9 mouse cellular contexts compared by ENCODE assay signal in the genomic region with DNA sequence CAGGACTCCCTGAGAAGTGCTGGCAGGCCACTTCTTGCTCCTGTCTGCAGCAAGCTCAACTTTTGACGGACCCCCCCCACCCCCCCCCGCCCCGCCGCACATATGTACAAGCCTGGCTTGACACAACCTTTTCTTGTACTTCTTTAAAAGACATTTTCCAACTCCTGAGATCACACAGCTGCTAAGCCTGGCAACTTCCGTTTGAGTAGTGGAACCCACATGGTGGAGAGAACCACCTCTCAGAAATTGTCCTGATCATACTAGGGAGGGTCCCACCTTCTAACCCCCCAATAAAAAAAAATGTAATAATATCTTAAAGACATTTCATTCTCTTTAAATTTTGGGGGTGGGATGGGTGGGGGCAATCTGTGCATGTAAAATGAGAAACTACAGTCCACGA. TPM values are rescaled to one million over a fixed set of nuclear protein-coding genes. Genes with fewer than 3 reads are reported as not detected.
A peak's percentile ranks its signal among the peaks of the same experiment; 100 is the strongest.
DNase-seq lines count a peak whose midpoint lies in the region; ATAC-seq and TF ChIP-seq lines count a peak whose summit lies in the region.
"Had no signal": no experiment of that assay in that cellular context is flagged by ENCODE, and none has a peak within 500 bp of the region (broad histone marks: within the 10 kb centered on the region; RNA-seq: fewer than 3 reads in every experiment).

No protein-coding gene starts in this region.

- peak overlapping the region; percentile 68 for H3K4me2 ChIP-seq in CH12.LX (ENCODE audit: insufficient read depth, low read depth, poor library complexity, severe bottlenecking)
- peak overlapping the region; percentile 81 for H3K4me2 ChIP-seq in hindbrain, embryonic 12.5 days (replicated peaks)
- H3K4me2 ChIP-seq in midbrain, embryonic 11.5 days = peak overlapping the region; percentile 88

- H3K36me3 ChIP-seq in CH12.LX (replicated peaks in 1 of 2; ENCODE audit: control insufficient read depth in 1 of 2, insufficient read depth in 1 of 2, low read length in 1 of 2) = peaks cover 13 to 47% of the 10 kb centered on the region in 2 experiments
- H3K36me3 ChIP-seq in hindbrain, embryonic 12.5 days = peaks cover 27% of the 10 kb centered on the region
- H3K36me3 ChIP-seq in midbrain, embryonic 11.5 days (ENCODE audit: control insufficient read depth, insufficient read depth, low read length) = peaks cover 4% of the 10 kb centered on the region; the same call in 1 of the 2 replicates

- no peak for TF ChIP-seq POLR2A in cerebellum, adult 2 months (IDR thresholded peaks at IDR 0.05; ENCODE audit: borderline replicate concordance, insufficient read depth, low read length)
- no peak for TF ChIP-seq POLR2A in CH12.LX (IDR thresholded peaks at IDR 0.05; ENCODE audit: low read depth, low read length)

- WGBS in cerebellum, adult 2 months = 51% methylated on average over 6 of the region's 6 CpGs
- 59% methylated on average over 6 of the region's 6 CpGs for WGBS in hindbrain, embryonic 12.5 days
- WGBS in midbrain, embryonic 11.5 days = 74% methylated on average over 6 of the region's 6 CpGs

- TF ChIP-seq EP300 in CH12.LX (IDR thresholded peaks at IDR 0.05; ENCODE audit: low read length) = 0 out of 2 replicates have a peak, but pooled peaks have one; percentile 16

- no peak for TF ChIP-seq RAD21 in CH12.LX (IDR thresholded peaks at IDR 0.05; ENCODE audit: low read depth, low read length)

- H3K79me2 ChIP-seq in CH12.LX (replicated peaks; ENCODE audit: control insufficient read depth, extremely low read depth, insufficient read depth, poor library complexity, severe bottlenecking) = no peaks in the 10 kb centered on the region

- no peak overlapping the region for H3K27ac ChIP-seq in cerebellum, adult 2 months (ENCODE audit: insufficient read depth, low read length)
- H3K27ac ChIP-seq in CH12.LX (ENCODE audit: insufficient read depth, low read depth) = no peak overlapping the region; the same call in 1 of the 2 replicates
- 0 out of 2 replicates have a peak overlapping the region, but pooled peaks have one; percentile 94 for H3K27ac ChIP-seq in hindbrain, embryonic 12.5 days
- H3K27ac ChIP-seq in midbrain, embryonic 11.5 days (ENCODE audit: low read depth, low read length) = no peak overlapping the region

- no peaks in the 10 kb centered on the region for H3K27me3 ChIP-seq in cerebellum, adult 2 months (ENCODE audit: control insufficient read depth, insufficient read depth, low read length)
- H3K27me3 ChIP-seq in CH12.LX (replicated peaks) = no peaks in the 10 kb centered on the region
- H3K27me3 ChIP-seq in hindbrain, embryonic 12.5 days = no peaks in the 10 kb centered on the region
- H3K27me3 ChIP-seq in midbrain, embryonic 11.5 days (ENCODE audit: control insufficient read depth, insufficient read depth, low read length) = no peaks in the 10 kb centered on the region

- peaks cover 4% of the 10 kb centered on the region; the same call in 1 of the 2 replicates for H3K4me1 ChIP-seq in cerebellum, adult 2 months (ENCODE audit: control insufficient read depth, insufficient read depth, low read length)
- peaks cover 14 to 18% of the 10 kb centered on the region in 2 experiments for H3K4me1 ChIP-seq in CH12.LX (ENCODE audit: control insufficient read depth in 1 of 2, insufficient read depth in 2 of 2)
- peaks cover 12% of the 10 kb centered on the region for H3K4me1 ChIP-seq in hindbrain, embryonic 12.5 days
- peaks cover 13% of the 10 kb centered on the region for H3K4me1 ChIP-seq in midbrain, embryonic 11.5 days (ENCODE audit: control insufficient read depth, insufficient read depth, low read length)

- dilution Hi-C loops in CH12.LX (cut with MboI; ENCODE audit: extremely low pct_ligation_motif_present, extremely low pct_unique_long_range_greater_than_20kb, low sequenced_read_pairs) = no loop called here

- no peaks in the 10 kb centered on the region for H3K9me3 ChIP-seq in CH12.LX (replicated peaks; ENCODE audit: low read length)
- no peaks in the 10 kb centered on the region for H3K9me3 ChIP-seq in hindbrain, embryonic 12.5 days (replicated peaks)
- H3K9me3 ChIP-seq in midbrain, embryonic 11.5 days (ENCODE audit: control insufficient read depth, low read length) = no peaks in the 10 kb centered on the region

- TF ChIP-seq CTCF in cerebellum, adult 2 months (IDR thresholded peaks at IDR 0.05; ENCODE audit: borderline replicate concordance, insufficient read depth, low read depth, low read length) = no peak
- no peak for TF ChIP-seq CTCF in CH12.LX (conservative IDR thresholded peaks at IDR 0.05 in 1 of 2, IDR thresholded peaks at IDR 0.05 in 1 of 2; ENCODE audit: low read depth in 2 of 2, low read length in 2 of 2)

- no peak for ATAC-seq in hindbrain, embryonic 12.5 days (ENCODE audit: low FRiP score)
- no peak for ATAC-seq in midbrain, embryonic 11.5 days (ENCODE audit: low FRiP score)

- peak overlapping the region; percentile 81 for H3K9ac ChIP-seq in CH12.LX (ENCODE audit: insufficient read depth, low read depth)
- H3K9ac ChIP-seq in hindbrain, embryonic 12.5 days = peak overlapping the region; percentile 82; the same call in 1 of the 2 replicates
- H3K9ac ChIP-seq in midbrain, embryonic 11.5 days (ENCODE audit: low read length) = no peak overlapping the region

- in situ Hi-C loops in CH12.LX (cut with MboI; ENCODE audit: low pct_ligation_motif_present, low pct_unique_long_range_greater_than_20kb, low sequenced_read_pairs) = loop anchor here (5.0 kb wide), 1 partner anchor 105 kb away; a partner anchor contains a TSS

- H3K4me3 ChIP-seq in cerebellum, adult 2 months (replicated peaks; ENCODE audit: insufficient read depth, low read depth, low read length) = peak overlapping the region; percentile 74
- peak overlapping the region; percentile 65 to 74 (median 72) for H3K4me3 ChIP-seq in CH12.LX (replicated peaks in 1 of 3; ENCODE audit: low read depth in 2 of 3, low read length in 2 of 3, poor library complexity in 1 of 3)
- peak overlapping the region; percentile 62; the same call in 1 of the 2 replicates for H3K4me3 ChIP-seq in hindbrain, embryonic 12.5 days
- H3K4me3 ChIP-seq in midbrain, embryonic 11.5 days (ENCODE audit: low read depth, low read length) = peak overlapping the region; percentile 59; the same call in 1 of the 2 replicates

- no peak for DNase-seq in cerebellum, adult 2 months
- no peak for DNase-seq in cerebellum, postnatal 4 days (ENCODE audit: low spot score in 2 of 2)
- peak; percentile 35 for DNase-seq in CH12.LX (ENCODE audit: extremely low read depth)
- DNase-seq in midbrain, embryonic 11.5 days (ENCODE audit: low spot score, missing footprints) = peak; percentile 72
- DNase-seq in urinary bladder, adult 2 months (ENCODE audit: low spot score) = no peak
- no peak for DNase-seq in B cell, adult 2 months
- DNase-seq in testis, postnatal 14 days (ENCODE audit: low spot score) = no peak

TF ChIP-seq in CH12.LX, 34 proteins besides CTCF, POLR2A, EP300 and RAD21 (continues in another document):
- TF ChIP-seq ETS1 (conservative IDR thresholded peaks at IDR 0.05; ENCODE audit: low read depth, low read length) (peak; percentile 30; the same call in 1 of the 2 replicates), ZKSCAN1 (IDR thresholded peaks at IDR 0.05; ENCODE audit: borderline replicate concordance, low read depth, low read length) (no peak), UBTF (IDR thresholded peaks at IDR 0.05; ENCODE audit: low read depth, low read length) (no peak), MAX (IDR thresholded peaks at IDR 0.05; ENCODE audit: low read length) (no peak), MYC (IDR thresholded peaks at IDR 0.05; ENCODE audit: low read depth, low read length) (peak; percentile 60; the same call in 1 of the 2 replicates), NELFE (IDR thresholded peaks at IDR 0.05; ENCODE audit: low read depth, low read length) (no peak), ZC3H11A (IDR thresholded peaks at IDR 0.05; ENCODE audit: low read depth, low read length) (no peak), TCF12 (IDR thresholded peaks at IDR 0.05; ENCODE audit: low read depth, low read length) (0 out of 2 replicates have a peak, but pooled peaks have one; percentile 10), BHLHE40 (IDR thresholded peaks at IDR 0.05; ENCODE audit: low read depth, low read length) (no peak), JUND (conservative IDR thresholded peaks at IDR 0.05; ENCODE audit: low read depth, low read length) (no peak), GABPA (IDR thresholded peaks at IDR 0.05; ENCODE audit: insufficient replicate concordance, low read depth, low read length) (no peak), E2F4 (IDR thresholded peaks at IDR 0.05; ENCODE audit: insufficient replicate concordance, low read depth, low read length) (no peak), ZMIZ1 (IDR thresholded peaks at IDR 0.05; ENCODE audit: low read depth, low read length) (no peak), IRF4 (IDR thresholded peaks at IDR 0.05; ENCODE audit: low read depth, low read length) (0 out of 2 replicates have a peak, but pooled peaks have one; percentile 31), PAX5 (IDR thresholded peaks at IDR 0.05; ENCODE audit: low read length) (no peak), MXI1 (IDR thresholded peaks at IDR 0.05; ENCODE audit: low read depth, low read length) (no peak), ELF1 (IDR thresholded peaks at IDR 0.05; ENCODE audit: low read depth, low read length) (no peak)

RNA-seq across cellular contexts. Expression of a gene that starts 1.2 kb away (rescaled TPM):
- 6.4 and 8.0 TPM in 2 replicates for polyA plus RNA-seq in cerebellum, adult 2 months (2012; rRNA removed)
- total RNA-seq in CH12.LX (2012; rRNA removed) (2.9 and 3.2 TPM in 2 replicates), CH12.LX (2014; rRNA removed) (2.5 and 2.6 TPM in 2 replicates)
- polyA plus RNA-seq in CH12.LX (2012; ENCODE audit: insufficient read length, low read depth) = 5.3 and 5.8 TPM in 2 replicates
- 10.3 and 10.4 TPM in 2 replicates for polyA plus RNA-seq in hindbrain, embryonic 12.5 days (2016; fragmentation: Nextera tagmentation; extraction: Ambion mirVana)
- polyA plus RNA-seq in midbrain, embryonic 11.5 days (2014; fragmentation: Nextera tagmentation; extraction: Ambion mirVana) = 5.8 and 6.1 TPM in 2 replicates
- polyA plus RNA-seq in urinary bladder, adult 2 months (2012; rRNA removed) = 10.9 and 11.0 TPM in 2 replicates

RNA-seq across cellular contexts. Expression of a gene that starts 41.9 kb away (rescaled TPM):
- 132 and 145 TPM in 2 replicates for polyA plus RNA-seq in cerebellum, adult 2 months (2012; rRNA removed)
- total RNA-seq in CH12.LX (2012; rRNA removed) = 75.0 and 76.9 TPM in 2 replicates
- total RNA-seq in CH12.LX (2014; rRNA removed) = 75.5 and 91.4 TPM in 2 replicates
- polyA plus RNA-seq in CH12.LX (2012; ENCODE audit: insufficient read length, low read depth) = 94.2 and 96.2 TPM in 2 replicates
- 123 and 127 TPM in 2 replicates for polyA plus RNA-seq in hindbrain, embryonic 12.5 days (2016; fragmentation: Nextera tagmentation; extraction: Ambion mirVana)
- 149 and 157 TPM in 2 replicates for polyA plus RNA-seq in midbrain, embryonic 11.5 days (2014; fragmentation: Nextera tagmentation; extraction: Ambion mirVana)
- polyA plus RNA-seq in urinary bladder, adult 2 months (2012; rRNA removed) = 134 and 160 TPM in 2 replicates

RNA-seq across cellular contexts. Expression of a gene that starts 56.6 kb away (rescaled TPM):
- 0.14 and 0.33 TPM in 2 replicates for polyA plus RNA-seq in cerebellum, adult 2 months (2012; rRNA removed)
- total RNA-seq in CH12.LX (2012; rRNA removed) = not detected in 2 replicates
- not detected in 2 replicates for total RNA-seq in CH12.LX (2014; rRNA removed)
- not detected in 2 replicates for polyA plus RNA-seq in CH12.LX (2012; ENCODE audit: insufficient read length, low read depth)
- polyA plus RNA-seq in hindbrain, embryonic 12.5 days (2016; fragmentation: Nextera tagmentation; extraction: Ambion mirVana) = 2.8 and 3.2 TPM in 2 replicates
- polyA plus RNA-seq in midbrain, embryonic 11.5 days (2014; fragmentation: Nextera tagmentation; extraction: Ambion mirVana) = 0.40 and 0.48 TPM in 2 replicates
- polyA plus RNA-seq in urinary bladder, adult 2 months (2012; rRNA removed) = not detected in 2 replicates
- polyA plus RNA-seq: large intestine, adult 2 months had no signal

Comparison
In these comparisons a context has a peak if more than half of its experiments do, and no peak if none do; other contexts are left out.
1. DNase-seq: peak in CH12.LX (single experiment) and midbrain, embryonic 11.5 days (single experiment); none in cerebellum, adult 2 months (0 of 2), cerebellum, postnatal 4 days (0 of 2), urinary bladder, adult 2 months (single experiment), B cell, adult 2 months (0 of 2) and testis, postnatal 14 days (single experiment).
2. Peak in every context shown above with its lines, with median percentiles within 50 percentile points of each other: H3K4me3 ChIP-seq and H3K4me2 ChIP-seq.